Mouse (Mus musculus) kidney, postnatal 14 days (tissue): ENCODE measurements around the gene Pprc1.

Experiments used
- DNase-seq: peaks from one replicate; pipeline ENCODE4 v3.0.0; 2022; ENCODE audit warnings: mixed read lengths

Gene Pprc1

GRCm38 (mm10) chr19:46035971-46036370 is 8.7 kb upstream of the Pprc1 start:
- DNase-seq: no peak

GRCm38 (mm10) chr19:46036477-46037242 is 8.0 kb upstream of the Pprc1 start:
- DNase-seq: peak; percentile 28

- DNase-seq: peak; percentile 38
Measured at GRCm38 (mm10) chr19:46037243-46037924, 7.3 kb upstream of the Pprc1 start.

GRCm38 (mm10) chr19:46037925-46038850 is 6.5 kb upstream of the Pprc1 start:
- no peak for DNase-seq

DNA sequence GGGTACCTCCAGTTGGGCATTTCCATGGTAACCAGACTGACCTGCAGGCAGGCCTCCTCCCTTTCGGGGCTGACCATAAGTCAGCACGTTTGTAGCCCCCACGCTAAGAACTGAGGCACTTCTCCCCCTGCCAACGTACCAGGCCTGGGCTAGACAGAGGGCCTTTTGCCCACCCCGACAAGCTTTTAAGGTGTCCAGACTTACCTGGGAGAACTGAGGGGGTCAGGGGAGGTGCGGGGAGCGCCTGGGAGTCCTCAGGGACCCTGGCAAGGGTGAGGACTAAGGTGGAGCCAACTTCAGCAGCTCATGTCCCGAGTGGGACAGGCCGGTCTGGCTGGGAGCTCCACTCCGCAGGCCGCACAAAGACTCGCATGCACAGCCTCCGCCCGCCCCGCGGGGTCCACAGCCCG is 5.8 kb upstream of the Pprc1 start:
- DNase-seq: peak; percentile 39

DNA sequence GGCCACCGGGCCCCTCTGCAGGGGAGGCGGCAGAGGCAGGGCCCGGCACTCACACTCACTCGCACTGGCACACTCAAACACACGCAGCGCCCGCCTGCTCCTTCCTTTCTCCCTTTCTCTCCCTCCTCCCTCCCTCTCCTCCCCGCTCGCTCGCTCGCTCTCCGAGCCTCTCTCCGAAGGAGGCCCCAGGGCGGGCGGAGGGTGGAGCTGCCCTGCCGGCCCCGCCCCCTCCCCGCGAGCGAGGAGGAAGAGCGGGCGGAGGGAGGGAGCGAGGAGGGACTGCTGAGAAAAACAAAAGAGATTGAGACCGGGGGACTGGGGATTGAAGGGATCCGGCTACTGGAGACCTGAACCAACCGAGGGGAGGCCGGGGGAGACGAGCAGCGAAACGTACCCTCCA is 5.2 kb upstream of the Pprc1 start:
- DNase-seq: peak; percentile 94

DNA sequence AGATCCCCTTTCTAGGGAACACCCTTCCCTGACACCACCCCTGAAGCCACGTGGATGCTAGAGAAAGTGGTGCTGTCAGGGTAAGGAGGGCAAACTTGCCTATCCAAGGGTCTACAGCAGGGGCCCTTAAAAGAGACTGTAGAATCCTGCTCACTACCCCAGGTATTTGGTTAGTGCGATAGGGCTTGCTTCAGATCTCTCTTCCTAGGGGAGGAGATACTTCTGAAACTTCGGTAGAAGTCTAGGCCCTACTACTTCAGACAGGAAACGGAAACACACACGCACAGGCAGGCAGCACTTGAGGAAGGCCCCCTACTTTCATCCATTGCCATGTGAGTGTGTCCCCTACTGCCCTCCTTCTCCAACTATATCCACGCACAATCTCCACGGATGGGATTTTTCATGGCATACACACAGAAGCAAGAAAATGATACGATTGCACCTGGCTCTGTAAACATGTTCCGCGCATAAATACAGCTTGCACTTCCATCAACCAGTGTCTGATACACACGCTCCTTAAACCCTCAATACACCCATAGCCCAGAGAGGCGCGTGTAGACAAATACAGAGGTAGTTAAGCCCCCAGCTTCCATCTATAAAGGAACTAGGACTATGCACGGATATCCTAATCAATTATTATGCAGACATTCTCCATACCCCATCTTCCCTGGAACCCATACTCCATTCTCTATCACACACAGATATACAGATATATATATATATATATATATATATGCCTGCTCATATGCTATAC is 4.4 kb upstream of the Pprc1 start:
- DNase-seq: no peak

DNA sequence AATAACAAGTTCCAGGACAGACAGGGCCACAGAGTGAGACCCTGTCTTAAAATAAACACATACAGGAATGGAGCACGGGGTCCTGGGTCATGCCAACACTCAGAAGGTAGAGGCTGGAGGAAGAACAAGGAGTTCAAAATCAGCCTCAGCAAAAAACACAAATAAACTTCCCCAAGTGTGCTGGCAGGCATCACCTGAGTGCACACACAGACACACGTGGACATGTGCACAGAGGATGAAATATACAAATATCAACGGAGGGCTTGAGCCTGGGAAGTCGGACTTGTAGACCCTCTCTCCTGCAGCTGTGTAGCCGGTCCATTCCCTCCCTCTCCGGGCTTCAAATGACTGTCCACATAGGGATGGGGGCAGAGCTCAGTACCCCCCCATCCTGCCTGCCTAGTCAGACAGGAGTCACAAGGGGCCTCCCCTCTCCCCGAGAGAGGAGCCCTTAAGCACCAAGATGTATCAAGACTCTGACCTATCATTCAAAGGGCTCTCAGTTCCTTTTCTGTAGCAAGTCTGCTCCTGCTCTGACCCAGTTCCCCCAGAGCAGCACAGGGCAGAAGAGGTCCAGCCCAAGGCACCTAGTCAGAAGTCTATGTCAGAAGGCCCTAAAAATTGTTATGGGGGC is 3.3 kb upstream of the Pprc1 start:
- no peak for DNase-seq

GRCm38 (mm10) chr19:46041933-46042475 is 2.7 kb upstream of the Pprc1 start:
- DNase-seq: peak; percentile 94

DNA sequence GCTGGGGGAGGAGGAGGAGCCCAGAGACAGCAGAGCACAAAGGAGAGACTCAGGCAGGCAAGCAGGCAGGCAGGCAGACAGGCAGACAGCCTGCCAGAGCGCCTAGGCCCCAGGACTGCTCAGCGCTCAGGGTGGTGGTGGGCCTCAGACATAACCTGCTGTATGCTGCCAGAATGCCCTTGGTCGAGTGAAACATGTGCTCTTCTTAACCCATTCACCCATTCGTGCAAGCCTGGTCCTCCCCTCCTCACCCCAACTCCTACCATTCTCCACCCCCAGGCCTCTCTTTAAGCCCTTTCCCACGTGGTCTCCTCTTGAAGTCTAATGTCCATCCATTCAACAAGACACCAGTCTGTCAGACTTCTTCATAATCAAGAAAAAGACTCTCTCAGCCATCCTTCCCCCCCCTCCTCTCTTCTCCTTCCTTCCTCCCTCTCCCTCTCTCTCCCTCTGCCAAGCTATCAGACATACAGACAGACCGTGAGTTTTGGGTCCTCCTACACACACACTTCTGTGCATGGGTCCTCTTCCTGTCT is 2.1 kb upstream of the Pprc1 start:
- peak; percentile 30 for DNase-seq

DNA sequence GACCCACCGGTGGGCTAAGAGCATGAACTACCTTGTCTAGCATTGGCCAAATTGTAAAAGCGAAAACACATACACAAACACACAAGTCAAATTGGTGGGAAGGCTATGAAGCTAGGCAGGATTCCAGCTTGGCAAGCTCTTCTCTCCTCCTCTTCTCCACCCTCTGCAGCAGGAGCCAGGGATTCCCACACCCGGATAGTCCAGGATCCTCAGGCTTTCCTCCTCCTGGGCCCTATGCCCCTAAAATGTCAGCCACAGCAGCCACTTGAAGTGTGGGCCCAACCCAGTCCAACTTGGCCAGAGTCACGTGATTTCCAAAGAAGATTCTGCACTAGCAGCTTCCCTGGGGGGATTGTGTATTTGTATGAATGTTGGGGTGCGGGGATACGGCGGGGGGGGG is 1.3 kb upstream of the Pprc1 start:
- peak; percentile 37 for DNase-seq

DNA sequence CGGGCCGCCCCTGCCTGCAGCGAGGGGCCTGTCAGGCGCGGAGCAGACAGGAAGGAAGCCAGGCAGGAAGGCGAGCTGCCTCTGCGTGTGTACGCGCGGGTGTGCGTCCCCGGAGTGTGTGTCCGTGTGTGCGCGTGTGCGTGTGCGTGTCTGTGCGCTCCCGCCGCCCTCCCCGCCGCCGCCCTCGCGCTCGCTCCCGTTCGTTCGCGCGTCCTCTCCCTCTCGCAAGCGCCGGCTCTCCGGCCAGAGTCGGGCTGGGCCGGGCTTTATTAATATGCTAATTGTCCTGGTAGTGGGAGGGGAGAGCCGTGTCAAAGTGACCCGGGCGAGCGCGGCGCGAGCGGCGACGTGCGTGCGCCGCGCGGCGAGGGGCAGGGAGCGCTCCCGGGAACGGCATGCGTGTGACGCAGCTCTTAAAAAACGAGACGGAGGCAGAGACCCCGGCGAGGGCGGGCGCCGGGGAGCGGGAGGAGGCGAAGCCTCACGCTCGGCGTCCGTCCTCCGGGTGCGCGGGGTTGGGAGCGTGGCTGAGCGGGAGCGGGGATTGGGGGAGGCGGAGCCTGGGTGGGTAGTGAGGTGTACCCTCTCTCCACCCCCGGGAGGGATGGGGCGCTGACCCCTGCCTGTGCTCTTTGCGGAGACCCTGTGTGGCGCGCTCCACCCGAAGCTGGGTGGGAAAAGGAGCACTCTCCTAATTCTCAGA is 458 bp downstream of the Pprc1 start, which contains the start of gene Ldb1:
Gene Ldb1, minus strand, starts transcription at position 222 of the 703 bp plus-strand sequence.
- peak; percentile 93 for DNase-seq

- peak; percentile 79 for DNase-seq
Measured at GRCm38 (mm10) chr19:46045696-46046311, 1.1 kb downstream of the Pprc1 start.

DNA sequence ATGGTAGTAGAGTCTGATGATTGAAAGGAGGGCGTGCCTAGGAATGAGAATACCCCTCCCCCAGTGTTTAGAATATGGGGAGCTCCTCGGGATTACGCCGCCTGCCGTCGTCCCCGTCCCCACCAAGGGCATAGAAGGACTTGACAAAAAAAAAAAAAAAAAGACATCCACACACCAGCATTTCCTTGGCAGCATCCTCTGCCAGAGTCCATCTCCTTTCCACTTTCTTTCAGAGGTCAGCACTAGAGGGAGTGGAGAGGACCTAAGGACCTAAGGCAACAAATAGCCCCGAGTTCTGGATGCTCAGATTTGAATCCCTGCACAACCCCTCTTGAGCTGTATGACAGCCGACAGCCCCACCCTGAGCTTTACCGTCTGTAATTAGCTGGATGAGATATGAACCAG is 1.9 kb downstream of the Pprc1 start:
- DNase-seq: peak; percentile 32

DNA sequence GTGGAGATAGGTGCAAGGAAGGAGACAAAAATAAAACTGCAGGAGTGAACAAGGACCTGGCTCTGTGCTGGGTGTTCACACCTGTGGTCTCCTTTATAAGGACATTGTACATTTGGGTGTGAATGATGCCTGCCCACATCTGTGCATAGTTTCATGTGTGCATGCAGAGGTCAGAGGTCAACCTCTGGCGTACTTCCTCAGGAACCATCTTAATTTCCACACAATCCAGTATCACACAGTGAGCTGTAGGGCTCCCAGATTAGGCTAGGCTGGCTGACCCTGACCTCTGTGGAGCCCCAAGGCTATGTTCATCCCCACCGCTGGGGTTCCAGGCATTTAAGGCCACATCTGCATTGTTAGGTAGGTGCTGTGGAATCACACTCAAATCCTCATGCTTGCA is 2.7 kb downstream of the Pprc1 start:
- DNase-seq: no peak

DNA sequence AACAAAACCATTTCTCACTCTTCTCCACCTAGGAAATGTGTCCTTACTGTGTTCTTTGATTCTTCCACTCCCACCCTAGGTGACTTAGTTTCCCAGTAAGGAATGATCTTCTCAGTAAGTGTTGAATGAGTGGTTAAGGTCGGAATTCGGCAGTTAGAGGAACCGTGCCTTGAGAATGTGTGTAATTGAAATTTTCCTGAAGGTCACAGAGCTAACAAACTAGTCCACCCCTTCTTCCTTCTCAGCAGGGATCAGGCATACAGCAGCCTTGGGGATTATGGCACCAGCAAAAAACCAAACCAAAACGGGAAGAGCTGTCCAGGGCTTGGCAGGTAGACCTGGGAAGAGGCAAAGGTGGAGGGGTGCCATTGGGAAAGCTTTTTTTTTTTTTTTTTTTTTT is 4.4 kb downstream of the Pprc1 start:
- DNase-seq: no peak

DNA sequence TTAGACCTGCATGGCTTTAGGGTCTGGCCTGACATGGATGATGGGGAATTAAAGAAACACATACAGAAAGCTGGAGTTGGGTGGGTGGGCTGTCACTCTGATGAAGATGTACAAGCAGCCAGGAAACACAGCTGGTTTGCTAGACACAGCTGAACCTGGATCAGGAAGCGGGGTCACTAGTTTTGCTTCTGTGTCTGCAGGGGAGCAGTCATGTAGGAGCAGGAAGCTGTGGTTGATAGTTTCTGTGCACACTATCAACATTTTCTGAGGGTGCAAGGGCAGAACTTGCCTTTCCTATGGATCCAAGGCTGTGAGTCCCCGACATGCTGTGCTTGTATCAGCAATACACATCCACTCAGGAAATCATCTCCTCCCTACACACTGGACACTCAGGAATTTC is 5.8 kb downstream of the Pprc1 start:
- no peak for DNase-seq

- no peak for DNase-seq
Measured at GRCm38 (mm10) chr19:46055752-46056387, 11.2 kb downstream of the Pprc1 start.

- peak; percentile 96 for DNase-seq
Measured at GRCm38 (mm10) chr19:46056388-46056946, 11.8 kb downstream of the Pprc1 start.
